Mouse (Mus musculus): ENCODE measurements at regions not wholly inside any gene's neighbourhood (a gene's known extent, or its start where the extent isn't known, plus 50 kb on each side); places are given as distances from the start of the nearest gene placed in this dataset.
A peak's percentile ranks its signal among the peaks of the same experiment; 100 is the strongest.

- H3K27ac ChIP-seq = no peak overlapping the region
- H3K9me3 ChIP-seq = no peaks in the 10 kb centered on the region
- no peak overlapping the region for H3K4me2 ChIP-seq
- H3K4me1 ChIP-seq (replicated peaks) = 0 out of 2 replicates have a peak, but pooled peaks cover 4% of the 10 kb centered on the region
- H3K9ac ChIP-seq (replicated peaks) = no peak overlapping the region
- H3K36me3 ChIP-seq = no peaks in the 10 kb centered on the region
- no peak overlapping the region for H3K4me3 ChIP-seq (replicated peaks)
- no peak for ATAC-seq (ENCODE audit: insufficient number of reproducible peaks, insufficient read depth, low FRiP score, low TSS enrichment, low read depth)
- H3K27me3 ChIP-seq = peaks cover 23% of the 10 kb centered on the region
Measured at GRCm38 (mm10) chr9:43930037-43930404, 113.2 kb upstream of the Thy1 start.

GRCm38 (mm10) chr9:43930476-43930875, 112.7 kb upstream of the Thy1 start:
- Histone ChIP-seq H3K9me3 (no peaks in the 10 kb centered on the region), H3K36me3 (no peaks in the 10 kb centered on the region), H3K27ac (no peak overlapping the region), H3K27me3 (peaks cover 28% of the 10 kb centered on the region), H3K9ac (replicated peaks) (no peak overlapping the region), H3K4me1 (replicated peaks) (0 out of 2 replicates have a peak, but pooled peaks cover 4% of the 10 kb centered on the region), H3K4me2 (no peak overlapping the region), H3K4me3 (replicated peaks) (no peak overlapping the region)
- 73% methylated on average over 3 of the region's 3 CpGs for WGBS
- no peak for ATAC-seq (ENCODE audit: insufficient number of reproducible peaks, insufficient read depth, low FRiP score, low TSS enrichment, low read depth)

DNA sequence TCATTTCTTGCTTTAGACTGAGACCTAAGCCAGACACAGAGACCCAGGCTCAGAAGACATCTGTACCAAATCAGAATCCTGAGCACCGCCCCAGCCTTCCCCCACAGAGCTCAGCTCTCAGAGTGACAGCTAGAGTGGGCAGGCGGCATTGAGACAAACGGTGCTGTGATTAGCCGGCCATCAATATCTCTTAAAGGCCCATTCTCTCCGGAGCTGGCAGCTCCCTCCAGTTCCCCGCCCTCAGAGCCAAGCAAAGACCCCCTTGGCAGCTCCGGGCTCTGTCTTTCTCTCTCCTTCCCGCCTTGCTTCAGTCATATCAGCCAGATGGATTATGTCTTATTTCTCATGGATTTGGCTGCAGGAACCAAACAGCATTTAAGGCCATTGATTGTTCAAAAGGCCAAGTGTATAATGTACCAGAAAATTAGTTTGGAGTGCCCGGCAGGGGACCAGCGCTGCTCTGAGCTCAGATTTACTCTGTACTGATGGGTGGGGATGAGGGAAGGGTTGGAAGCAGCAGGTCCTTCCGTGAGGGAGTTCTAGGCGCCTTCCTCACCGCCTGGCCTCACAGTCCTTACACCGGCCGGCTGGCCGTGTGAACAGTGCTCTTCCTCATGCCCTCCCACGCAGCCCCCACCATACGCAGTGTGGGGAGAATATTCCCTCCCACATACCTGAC, 109.0 kb upstream of the Thy1 start:
- H3K27me3 ChIP-seq = peaks cover 32% of the 10 kb centered on the region
- whole genome bisulfite sequencing = 24% methylated on average over 18 of the region's 18 CpGs
- H3K27ac ChIP-seq = no peak overlapping the region
- no peaks in the 10 kb centered on the region for H3K36me3 ChIP-seq
- 0 out of 2 replicates have a peak, but pooled peaks cover 8% of the 10 kb centered on the region for H3K4me1 ChIP-seq (replicated peaks)
- no peak for ATAC-seq (ENCODE audit: insufficient number of reproducible peaks, insufficient read depth, low FRiP score, low TSS enrichment, low read depth)
- no peak overlapping the region for H3K4me3 ChIP-seq (replicated peaks)
- H3K9ac ChIP-seq (replicated peaks) = no peak overlapping the region
- no peaks in the 10 kb centered on the region for H3K9me3 ChIP-seq
- no peak overlapping the region for H3K4me2 ChIP-seq

GRCm38 (mm10) chr9:43934691-43935064, 108.5 kb upstream of the Thy1 start:
- Histone ChIP-seq H3K36me3 (no peaks in the 10 kb centered on the region), H3K9me3 (no peaks in the 10 kb centered on the region), H3K4me2 (no peak overlapping the region), H3K4me3 (replicated peaks) (no peak overlapping the region), H3K27ac (no peak overlapping the region), H3K9ac (replicated peaks) (no peak overlapping the region), H3K4me1 (replicated peaks) (0 out of 2 replicates have a peak, but pooled peaks cover 11% of the 10 kb centered on the region), H3K27me3 (peaks cover 32% of the 10 kb centered on the region)
- ATAC-seq (ENCODE audit: insufficient number of reproducible peaks, insufficient read depth, low FRiP score, low TSS enrichment, low read depth) = no peak; the same call in 1 of the 2 replicates
- 4% methylated on average over 5 of the region's 5 CpGs for WGBS

GRCm38 (mm10) chr9:43939336-43939735, 103.8 kb upstream of the Thy1 start:
- Histone ChIP-seq H3K4me1 (replicated peaks) (peaks cover 7% of the 10 kb centered on the region; the same call in 1 of the 2 replicates), H3K4me2 (no peak overlapping the region), H3K36me3 (no peaks in the 10 kb centered on the region), H3K27me3 (peaks cover 23% of the 10 kb centered on the region), H3K27ac (no peak overlapping the region), H3K9ac (replicated peaks) (no peak overlapping the region), H3K4me3 (replicated peaks) (no peak overlapping the region), H3K9me3 (no peaks in the 10 kb centered on the region)
- 39% methylated on average over 11 of the region's 11 CpGs for WGBS
- no peak for ATAC-seq (ENCODE audit: insufficient number of reproducible peaks, insufficient read depth, low FRiP score, low TSS enrichment, low read depth)

- Histone ChIP-seq H3K27ac (no peak overlapping the region), H3K4me1 (replicated peaks) (peaks cover 13% of the 10 kb centered on the region; the same call in 1 of the 2 replicates), H3K36me3 (no peaks in the 10 kb centered on the region), H3K4me2 (no peak overlapping the region), H3K27me3 (peaks cover 7% of the 10 kb centered on the region; the same call in 1 of the 2 replicates), H3K9ac (replicated peaks) (no peak overlapping the region), H3K9me3 (no peaks in the 10 kb centered on the region), H3K4me3 (replicated peaks) (no peak overlapping the region)
- WGBS = 83% methylated on average over 5 of the region's 5 CpGs
- ATAC-seq (ENCODE audit: insufficient number of reproducible peaks, insufficient read depth, low FRiP score, low TSS enrichment, low read depth) = no peak
Measured at GRCm38 (mm10) chr9:43942147-43942546, 101.0 kb upstream of the Thy1 start.

GRCm38 (mm10) chr9:43943522-43943921, 99.7 kb upstream of the Thy1 start:
- Histone ChIP-seq H3K27ac (no peak overlapping the region), H3K36me3 (no peaks in the 10 kb centered on the region), H3K27me3 (peaks cover 7% of the 10 kb centered on the region; the same call in 1 of the 2 replicates), H3K4me1 (replicated peaks) (peaks cover 21% of the 10 kb centered on the region; the same call in 1 of the 2 replicates), H3K4me2 (no peak overlapping the region), H3K4me3 (replicated peaks) (no peak overlapping the region), H3K9ac (replicated peaks) (no peak overlapping the region), H3K9me3 (no peaks in the 10 kb centered on the region)
- no peak for ATAC-seq (ENCODE audit: insufficient number of reproducible peaks, insufficient read depth, low FRiP score, low TSS enrichment, low read depth)
- 17% methylated on average over 6 of the region's 6 CpGs for WGBS

- H3K4me2 ChIP-seq = no peak overlapping the region
- no peak for ATAC-seq (ENCODE audit: insufficient number of reproducible peaks, insufficient read depth, low FRiP score, low TSS enrichment, low read depth)
- 83% methylated on average over 13 of the region's 13 CpGs for WGBS
- H3K4me1 ChIP-seq (replicated peaks) = peaks cover 14% of the 10 kb centered on the region; the same call in 1 of the 2 replicates
- no peak overlapping the region for H3K4me3 ChIP-seq (replicated peaks)
- no peaks in the 10 kb centered on the region for H3K36me3 ChIP-seq
- peaks cover 7% of the 10 kb centered on the region; the same call in 1 of the 2 replicates for H3K27me3 ChIP-seq
- H3K9me3 ChIP-seq = no peaks in the 10 kb centered on the region
- H3K9ac ChIP-seq (replicated peaks) = no peak overlapping the region
- H3K27ac ChIP-seq = no peak overlapping the region
Measured at GRCm38 (mm10) chr9:43944816-43945741, 98.1 kb upstream of the Thy1 start.

DNA sequence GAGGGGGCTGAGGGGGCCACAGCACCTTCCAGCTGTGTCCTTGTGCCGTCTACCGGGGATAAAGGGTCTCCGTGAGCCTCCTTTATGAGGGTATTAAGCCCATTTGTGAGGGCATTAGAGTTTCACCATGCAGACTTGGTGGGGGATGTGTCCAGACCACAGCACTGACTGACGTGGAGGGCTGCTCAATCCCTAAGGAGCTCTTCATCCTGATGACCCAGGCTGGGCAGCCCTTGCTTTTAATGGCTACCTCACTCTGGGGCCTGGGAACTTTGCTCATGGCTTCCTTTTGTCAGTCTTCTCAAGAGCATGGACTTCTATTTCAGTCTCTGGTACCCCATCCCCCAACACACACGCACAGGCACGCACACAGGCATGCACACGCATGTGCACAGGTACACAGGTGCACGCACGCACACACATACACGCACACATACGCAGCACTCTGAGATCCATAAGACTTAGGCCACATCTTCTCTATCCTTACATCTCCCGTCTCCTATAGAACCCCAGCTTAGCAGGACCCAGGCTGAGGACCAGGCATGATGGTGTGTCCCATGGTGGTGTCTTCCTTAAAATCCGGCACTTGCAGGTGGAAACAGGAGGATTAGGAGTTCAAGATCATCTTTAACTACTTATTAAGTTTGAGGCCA, 97.1 kb upstream of the Thy1 start:
- H3K27ac ChIP-seq = no peak overlapping the region
- 78% methylated on average over 13 of the region's 13 CpGs for WGBS

DNA sequence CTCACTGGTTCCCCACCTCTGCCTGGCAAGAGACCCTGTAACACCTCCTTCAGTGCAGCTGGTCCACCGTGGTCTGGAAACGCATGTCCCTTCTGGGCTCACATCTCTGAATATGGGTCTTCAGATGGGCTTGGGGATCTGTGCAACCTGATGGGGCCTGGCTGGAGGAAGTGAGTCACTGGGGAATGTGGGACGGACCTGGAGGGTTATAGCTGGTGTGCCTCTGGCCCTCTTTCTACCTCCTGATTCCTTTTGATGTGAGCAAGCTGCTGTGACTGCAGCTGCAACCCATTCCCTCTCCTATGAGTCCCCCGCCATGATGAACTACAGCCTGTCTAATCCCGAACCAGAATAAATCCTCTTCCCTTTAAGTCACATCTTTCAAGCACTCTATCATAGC, 96.1 kb upstream of the Thy1 start:
- Histone ChIP-seq H3K4me2 (no peak overlapping the region), H3K36me3 (no peaks in the 10 kb centered on the region), H3K4me3 (replicated peaks) (no peak overlapping the region), H3K4me1 (replicated peaks) (peaks cover 14% of the 10 kb centered on the region; the same call in 1 of the 2 replicates), H3K9me3 (no peaks in the 10 kb centered on the region), H3K27ac (0 out of 2 replicates have a peak overlapping the region, but pooled peaks have one; percentile 7), H3K9ac (replicated peaks) (no peak overlapping the region), H3K27me3 (0 out of 2 replicates have a peak, but pooled peaks cover 7% of the 10 kb centered on the region)
- 43% methylated on average over 5 of the region's 5 CpGs for whole genome bisulfite sequencing
- ATAC-seq (ENCODE audit: insufficient number of reproducible peaks, insufficient read depth, low FRiP score, low TSS enrichment, low read depth) = 0 out of 2 replicates have a peak, but pooled peaks have one; percentile 31

More for the DNA sequence above, 97.1 kb upstream of the Thy1 start:
- Histone ChIP-seq H3K4me2 (no peak overlapping the region), H3K27me3 (0 out of 2 replicates have a peak, but pooled peaks cover 7% of the 10 kb centered on the region), H3K9ac (replicated peaks) (no peak overlapping the region), H3K36me3 (no peaks in the 10 kb centered on the region), H3K9me3 (no peaks in the 10 kb centered on the region), H3K4me1 (replicated peaks) (peaks cover 14% of the 10 kb centered on the region; the same call in 1 of the 2 replicates), H3K4me3 (replicated peaks) (no peak overlapping the region)
- ATAC-seq (ENCODE audit: insufficient number of reproducible peaks, insufficient read depth, low FRiP score, low TSS enrichment, low read depth) = no peak

Measured in limb, embryonic 12.5 days (tissue).